In the genomic region with DNA sequence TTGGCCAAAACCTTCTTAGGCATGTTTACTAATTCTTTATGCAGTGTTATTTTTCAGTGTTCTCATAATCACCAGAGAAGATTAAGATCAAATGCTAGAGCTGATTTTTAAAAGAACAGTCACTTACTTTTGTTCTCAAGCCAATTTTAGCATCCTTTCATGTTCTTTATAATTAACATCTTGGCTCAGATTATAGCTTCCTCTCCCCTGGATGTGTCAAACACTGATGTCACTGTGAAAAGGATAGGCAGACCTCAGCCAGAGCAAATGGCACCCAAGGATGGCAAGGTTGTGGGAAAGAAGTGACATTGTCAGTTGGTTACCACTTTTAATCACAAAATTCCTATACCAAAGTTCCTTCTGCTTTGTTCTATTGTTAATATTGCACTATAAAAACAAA, we compare ENCODE assay signal across 19 mouse cellular contexts.
DNase-seq lines count a peak whose midpoint lies in the region; ATAC-seq and TF ChIP-seq lines count a peak whose summit lies in the region.
"Had no signal": no experiment of that assay in that cellular context is flagged by ENCODE, and none has a peak within 500 bp of the region (broad histone marks: within the 10 kb centered on the region; RNA-seq: fewer than 3 reads in every experiment).

No protein-coding gene starts in this region.

- no peaks in the 10 kb centered on the region for H3K9me3 ChIP-seq in forebrain, embryonic 11.5 days (ENCODE audit: control insufficient read depth, low read length)
- no peaks in the 10 kb centered on the region for H3K9me3 ChIP-seq in forebrain, embryonic 12.5 days
- no peaks in the 10 kb centered on the region for H3K9me3 ChIP-seq in kidney, postnatal 0 days (replicated peaks; ENCODE audit: low read length)
- H3K9me3 ChIP-seq in forebrain, postnatal 0 days (ENCODE audit: low read length) = no peaks in the 10 kb centered on the region
- H3K9me3 ChIP-seq: embryonic facial prominence, embryonic 12.5 days; heart, embryonic 10.5 days had no signal

- H3K4me1 ChIP-seq in forebrain, embryonic 11.5 days (replicated peaks; ENCODE audit: control insufficient read depth, insufficient read depth, low read length) = no peaks in the 10 kb centered on the region
- 0 out of 2 replicates have a peak, but pooled peaks cover 2% of the 10 kb centered on the region for H3K4me1 ChIP-seq in forebrain, embryonic 12.5 days
- H3K4me1 ChIP-seq in kidney, postnatal 0 days (replicated peaks; ENCODE audit: insufficient read depth, low read length) = no peaks in the 10 kb centered on the region
- no peaks in the 10 kb centered on the region for H3K4me1 ChIP-seq in forebrain, postnatal 0 days (ENCODE audit: insufficient read depth)
- H3K4me1 ChIP-seq: embryonic facial prominence, embryonic 12.5 days; heart, embryonic 10.5 days had no signal

- no peak for TF ChIP-seq CTCF in kidney, postnatal 0 days (IDR thresholded peaks at IDR 0.05; ENCODE audit: low read depth)
- no peak for TF ChIP-seq CTCF in brain, embryonic 14.5 days (IDR thresholded peaks at IDR 0.05; ENCODE audit: borderline replicate concordance, extremely low read depth, insufficient read depth, insufficient read length)
- no peak for TF ChIP-seq CTCF in forebrain, postnatal 0 days (IDR thresholded peaks at IDR 0.05; ENCODE audit: low read depth)

- H3K4me3 ChIP-seq in forebrain, embryonic 11.5 days (ENCODE audit: low read depth, low read length) = no peak overlapping the region
- H3K4me3 ChIP-seq in forebrain, embryonic 12.5 days (replicated peaks) = no peak overlapping the region
- no peak overlapping the region for H3K4me3 ChIP-seq in kidney, postnatal 0 days (replicated peaks; ENCODE audit: low read depth, low read length)
- no peak overlapping the region for H3K4me3 ChIP-seq in forebrain, postnatal 0 days (ENCODE audit: low read depth, low read length)
- H3K4me3 ChIP-seq: embryonic facial prominence, embryonic 12.5 days; heart, embryonic 10.5 days had no signal

- H3K27ac ChIP-seq in forebrain, embryonic 11.5 days (ENCODE audit: low read depth, low read length) = no peak overlapping the region
- H3K27ac ChIP-seq in forebrain, embryonic 12.5 days = no peak overlapping the region
- H3K27ac ChIP-seq in kidney, postnatal 0 days = no peak overlapping the region
- H3K27ac ChIP-seq in forebrain, postnatal 0 days (ENCODE audit: low read depth, low read length) = no peak overlapping the region
- H3K27ac ChIP-seq: embryonic facial prominence, embryonic 12.5 days; heart, embryonic 10.5 days; hindbrain, embryonic 14.5 days had no signal

- H3K36me3 ChIP-seq in forebrain, embryonic 11.5 days (ENCODE audit: control insufficient read depth, insufficient read depth, low read length) = no peaks in the 10 kb centered on the region
- no peaks in the 10 kb centered on the region for H3K36me3 ChIP-seq in forebrain, embryonic 12.5 days (replicated peaks)
- H3K36me3 ChIP-seq in kidney, postnatal 0 days (ENCODE audit: insufficient read depth, low read length) = no peaks in the 10 kb centered on the region
- no peaks in the 10 kb centered on the region for H3K36me3 ChIP-seq in forebrain, postnatal 0 days (ENCODE audit: insufficient read depth)
- H3K36me3 ChIP-seq: embryonic facial prominence, embryonic 12.5 days; heart, embryonic 10.5 days had no signal

- DNase-seq in forebrain, embryonic 11.5 days (ENCODE audit: low spot score) = no peak
- peak; percentile 8 for DNase-seq in kidney, postnatal 0 days (ENCODE audit: low spot score)
- DNase-seq in kidney, postnatal 4 days = no peak
- DNase-seq in brain, embryonic 14.5 days (ENCODE audit: low read depth) = peak; percentile 78
- DNase-seq in forebrain, postnatal 0 days = no peak
- DNase-seq in embryo, embryonic 10 days (ENCODE audit: low spot score) = no peak
- DNase-seq: adrenal gland, postnatal 10 days; cerebellum, adult 18-20 months; cerebellum, adult 9-11 months; gastrocnemius, postnatal 36 days; heart, adult 11 months; heart, postnatal 10 days; heart, postnatal 4 days had no signal

- TF ChIP-seq POLR2A in brain, embryonic 14.5 days (IDR thresholded peaks at IDR 0.05; ENCODE audit: borderline replicate concordance, extremely low read depth, insufficient read depth, insufficient read length, poor library complexity, severe bottlenecking) = no peak

- H3K9ac ChIP-seq in forebrain, embryonic 11.5 days (ENCODE audit: low read length) = no peak overlapping the region
- H3K9ac ChIP-seq in forebrain, embryonic 12.5 days = no peak overlapping the region
- no peak overlapping the region for H3K9ac ChIP-seq in kidney, postnatal 0 days (ENCODE audit: low read depth, low read length)
- H3K9ac ChIP-seq in forebrain, postnatal 0 days = no peak overlapping the region
- H3K9ac ChIP-seq: embryonic facial prominence, embryonic 12.5 days; hindbrain, embryonic 14.5 days had no signal

- 0 out of 2 replicates have a peak, but pooled peaks have one; percentile 36 for ATAC-seq in forebrain, embryonic 11.5 days (replicated peaks; ENCODE audit: low FRiP score)
- ATAC-seq in forebrain, embryonic 12.5 days (ENCODE audit: low FRiP score) = no peak
- ATAC-seq in kidney, postnatal 0 days (replicated peaks; ENCODE audit: low FRiP score, low read depth) = no peak
- peak; percentile 36; the same call in 1 of the 2 replicates for ATAC-seq in forebrain, postnatal 0 days
- ATAC-seq: inflammation-experienced regulatory T-cells, adult 6 months; intestine, postnatal 0 days had no signal

- no peak overlapping the region for H3K4me2 ChIP-seq in forebrain, embryonic 11.5 days (ENCODE audit: low read depth, low read length, severe bottlenecking)
- H3K4me2 ChIP-seq in forebrain, embryonic 12.5 days = no peak overlapping the region
- H3K4me2 ChIP-seq in kidney, postnatal 0 days (ENCODE audit: low read length) = no peak overlapping the region
- H3K4me2 ChIP-seq in forebrain, postnatal 0 days (ENCODE audit: low read depth) = no peak overlapping the region
- H3K4me2 ChIP-seq: embryonic facial prominence, embryonic 12.5 days; hindbrain, embryonic 14.5 days had no signal

- H3K27me3 ChIP-seq in forebrain, embryonic 11.5 days (ENCODE audit: control insufficient read depth, insufficient read depth, low read length) = no peaks in the 10 kb centered on the region
- no peaks in the 10 kb centered on the region for H3K27me3 ChIP-seq in forebrain, embryonic 12.5 days
- H3K27me3 ChIP-seq in kidney, postnatal 0 days (ENCODE audit: insufficient read depth, low read length) = no peaks in the 10 kb centered on the region
- no peaks in the 10 kb centered on the region for H3K27me3 ChIP-seq in forebrain, postnatal 0 days (ENCODE audit: insufficient read depth, low read length)
- H3K27me3 ChIP-seq: embryonic facial prominence, embryonic 12.5 days had no signal

Comparison
In these comparisons a context has a peak if more than half of its experiments do, and no peak if none do; other contexts are left out.
1. ATAC-seq: peak in forebrain, embryonic 11.5 days (single experiment) and forebrain, postnatal 0 days (single experiment); none in forebrain, embryonic 12.5 days (single experiment) and kidney, postnatal 0 days (single experiment).
2. DNase-seq: peak in kidney, postnatal 0 days (single experiment) and brain, embryonic 14.5 days (single experiment); none in forebrain, embryonic 11.5 days (single experiment), kidney, postnatal 4 days (0 of 2), forebrain, postnatal 0 days (single experiment) and embryo, embryonic 10 days (single experiment).